Mouse (Mus musculus): ENCODE data around the gene Gm7945. TPM values are rescaled to one million over a fixed set of nuclear protein-coding genes. Genes with fewer than 3 reads are reported as not detected.

Gm7945 gene
- polyA plus RNA-seq (2012; rRNA removed), result not detected in 2 replicates

GRCm38 (mm10) chr14:41386279-41386678 lies at the start of gene Gm7945:
TSS of gene Gm7945 (minus strand) at chr14:41386379.

GRCm38 (mm10) chr14:41408181-41408580 lies 22.0 kb upstream of the Gm7945 start, which contains the start of gene Gm6482:
TSS of gene Gm6482 (minus strand) at chr14:41408281.

GRCm38 (mm10) chr14:41348309-41348708 lies 37.9 kb downstream of the Gm7945 start, which contains the start of gene Gm5798:
TSS of gene Gm5798 (plus strand) at chr14:41348609.

Other genes with a start within 250 kb of the Gm7945 start
- not detected in 2 replicates for gene Mbl1, start 234.9 kb downstream of the Gm7945 start, polyA plus RNA-seq (2012; rRNA removed)
- gene Sftpd, start 201.2 kb downstream of the Gm7945 start, polyA plus RNA-seq (2012; rRNA removed), result 0.05 and 0.09 TPM in 2 replicates
- not detected in 2 replicates for gene Gm2832, start 107.6 kb downstream of the Gm7945 start, polyA plus RNA-seq (2012; rRNA removed)
- gene Gm5798, start 37.8 kb downstream of the Gm7945 start, polyA plus RNA-seq (2012; rRNA removed), result not detected in 2 replicates
- gene Gm6482, start 21.9 kb upstream of the Gm7945 start, polyA plus RNA-seq (2012; rRNA removed), result not detected in 2 replicates
- not detected in 2 replicates for gene Gm7954, start 67.1 kb upstream of the Gm7945 start, polyA plus RNA-seq (2012; rRNA removed)
- not detected in 2 replicates for gene Gm3486, start 103.1 kb upstream of the Gm7945 start, polyA plus RNA-seq (2012; rRNA removed)
- not detected in 2 replicates for gene Gm7970, start 169.2 kb upstream of the Gm7945 start, polyA plus RNA-seq (2012; rRNA removed)
- gene 1700049E17Rik2, start 186.8 kb upstream of the Gm7945 start, polyA plus RNA-seq (2012; rRNA removed), result not detected in 2 replicates
- not detected in 2 replicates for gene Gm3072, start 238.2 kb upstream of the Gm7945 start, polyA plus RNA-seq (2012; rRNA removed)